Mouse (Mus musculus) kidney, adult 9 months (tissue): ENCODE measurements around the gene Hcls1.
A peak's percentile ranks its signal among the peaks of the same experiment; 100 is the strongest.

Experiments used
- DNase-seq: peaks from one replicate; pipeline ENCODE4 v3.0.0; 2022

The Hcls1 gene

GRCm38 (mm10) chr16:36934841-36935620, at the start of gene Hcls1:
Hcls1 (plus strand) TSS chr16:36934983.
- DNase-seq: peak; percentile 33

GRCm38 (mm10) chr16:36885912-36886311, 48.9 kb upstream of the Hcls1 start:
- DNase-seq: no peak

DNA sequence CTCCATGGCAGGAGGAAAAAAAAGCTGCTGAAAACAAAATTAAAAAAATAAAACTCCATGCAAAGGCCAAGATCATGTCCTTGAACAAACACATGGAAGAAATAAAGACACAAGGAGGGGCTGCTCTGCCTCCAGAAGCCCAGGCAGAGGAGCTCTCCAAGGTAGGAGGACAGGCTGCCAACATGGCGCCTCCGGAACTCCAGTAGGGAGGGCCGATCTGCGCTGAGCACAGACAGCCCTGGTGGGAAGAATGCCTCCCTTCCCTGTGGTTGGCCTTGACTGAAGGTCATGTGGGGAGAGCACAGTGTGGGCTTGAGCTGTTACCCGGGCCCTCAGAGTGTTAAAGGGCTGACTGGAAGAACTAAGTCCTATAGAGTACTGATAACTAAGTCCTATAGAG, 47.2 kb upstream of the Hcls1 start:
- DNase-seq: no peak

DNA sequence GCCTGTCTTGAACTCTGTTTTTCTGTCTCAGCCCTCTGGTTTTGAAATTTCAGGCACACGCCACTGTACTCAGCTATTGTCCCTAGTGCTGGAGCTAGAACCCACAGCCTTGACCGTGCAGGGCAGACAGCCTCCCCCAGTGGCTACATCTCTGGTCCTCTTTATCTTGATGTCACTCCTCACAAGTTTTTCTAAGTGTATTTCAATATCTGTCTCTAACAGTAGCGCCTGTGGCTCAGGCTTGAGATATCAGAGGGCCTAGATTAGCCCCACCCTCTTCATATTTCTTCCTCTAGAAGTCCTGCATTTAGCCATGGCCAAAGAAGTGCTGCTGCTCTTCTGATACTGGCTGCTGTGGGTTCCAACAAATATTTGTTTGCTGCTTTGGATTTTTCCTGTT, 44.2 kb upstream of the Hcls1 start:
- no peak for DNase-seq

DNA sequence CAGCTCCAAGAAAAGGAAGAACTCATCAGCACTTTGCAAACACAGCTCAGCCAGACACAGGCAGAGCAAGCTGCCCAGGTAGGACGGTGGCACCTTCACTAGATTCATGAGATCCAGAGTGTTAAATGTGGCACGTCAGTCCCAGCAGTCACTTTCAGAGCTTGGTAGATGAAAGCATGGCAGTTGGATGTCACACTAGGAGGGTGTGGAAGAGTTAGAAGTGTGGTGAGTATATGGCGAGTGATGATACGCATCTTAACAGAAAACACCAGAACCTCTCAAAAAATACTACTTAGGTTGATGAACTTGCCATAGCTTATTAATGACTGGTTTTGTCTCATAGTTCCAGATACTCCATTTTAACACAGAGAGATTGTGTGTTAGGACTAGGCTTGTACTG, 43.4 kb upstream of the Hcls1 start:
- DNase-seq: no peak

DNA sequence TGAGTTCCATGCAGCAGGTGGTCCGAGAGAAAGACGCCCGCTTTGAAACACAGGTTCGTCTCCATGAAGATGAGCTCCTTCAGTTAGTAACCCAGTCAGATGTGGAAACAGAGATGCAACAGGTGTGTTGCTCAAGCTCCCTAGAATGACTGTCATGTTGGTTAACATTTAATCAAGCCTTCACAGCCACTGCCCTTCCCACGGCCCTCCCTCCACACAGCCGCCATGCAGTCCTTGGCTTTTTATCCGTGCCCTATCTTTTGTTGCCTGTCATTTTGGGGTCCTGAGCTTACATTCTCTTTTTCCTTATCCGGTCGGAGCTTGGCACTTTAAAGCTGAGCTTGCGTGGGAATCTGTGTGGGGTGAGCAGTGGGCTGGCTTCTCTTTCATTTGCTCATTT, 41.5 kb upstream of the Hcls1 start:
- DNase-seq: no peak

DNA sequence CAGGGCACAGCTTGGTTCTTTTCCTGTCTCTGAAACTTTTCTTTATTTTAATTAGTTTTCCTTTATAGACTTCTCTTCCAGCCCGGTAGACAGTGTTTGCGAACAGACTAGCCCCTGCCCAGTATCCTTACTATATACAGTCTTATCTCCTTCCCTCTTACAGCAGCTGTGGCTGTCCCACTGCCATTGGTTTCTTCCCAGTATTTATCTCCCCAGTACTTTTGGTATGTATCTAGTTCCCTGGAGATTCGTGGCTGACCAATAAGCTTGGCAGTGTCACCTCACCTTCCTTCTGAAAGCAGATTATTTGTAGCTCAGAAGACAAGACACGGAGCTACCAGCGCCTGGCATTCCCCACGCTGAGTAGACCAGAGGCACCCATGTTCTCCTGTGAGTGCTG, 38.1 kb upstream of the Hcls1 start:
- DNase-seq: no peak

DNA sequence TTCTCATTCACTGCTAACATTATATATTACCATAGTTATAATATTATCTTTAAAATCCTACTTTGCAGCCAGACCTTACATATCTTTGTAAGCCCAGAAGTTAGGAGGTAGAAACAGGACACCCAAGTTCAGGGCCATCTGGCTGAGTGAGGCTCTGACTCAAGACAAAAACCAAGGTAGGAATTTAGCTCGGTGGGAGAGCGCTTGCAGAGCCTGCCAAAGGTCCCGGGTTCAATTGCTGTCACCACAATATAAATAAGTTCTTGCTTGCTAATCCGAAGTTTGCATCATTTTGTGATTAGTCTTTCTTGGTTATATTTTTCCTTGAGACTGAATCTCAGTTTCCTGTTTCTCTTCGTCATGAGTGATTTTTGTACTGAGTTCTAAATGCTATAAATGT, 31.6 kb upstream of the Hcls1 start:
- DNase-seq: no peak

DNA sequence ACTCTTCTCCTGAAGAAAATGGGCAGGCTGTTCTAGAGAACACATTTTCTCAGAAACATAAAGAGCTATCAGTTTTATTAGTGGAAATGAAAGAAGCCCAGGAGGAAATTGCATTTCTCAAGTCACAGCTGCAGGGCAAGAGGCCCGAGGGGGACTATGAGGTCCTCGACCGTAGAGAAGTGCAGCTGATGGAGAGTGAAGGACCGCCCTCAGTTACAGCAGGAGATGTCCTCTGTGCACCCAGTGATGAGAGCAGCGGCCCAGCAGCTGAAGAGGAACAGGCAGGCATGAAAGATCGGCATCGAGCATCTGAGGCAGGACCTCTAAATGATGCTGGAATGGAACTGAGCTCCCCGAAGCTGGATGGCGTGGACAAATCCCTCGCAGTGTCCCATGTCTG, 22.9 kb upstream of the Hcls1 start:
- no peak for DNase-seq

GRCm38 (mm10) chr16:36912311-36912710, 22.5 kb upstream of the Hcls1 start:
- DNase-seq: no peak

- DNase-seq: peak; percentile 83
These were observed 20.6 kb upstream of the Hcls1 start for GRCm38 (mm10) chr16:36914195-36914594.

- no peak for DNase-seq
These were observed 16.3 kb upstream of the Hcls1 start for GRCm38 (mm10) chr16:36918505-36918904.

DNA sequence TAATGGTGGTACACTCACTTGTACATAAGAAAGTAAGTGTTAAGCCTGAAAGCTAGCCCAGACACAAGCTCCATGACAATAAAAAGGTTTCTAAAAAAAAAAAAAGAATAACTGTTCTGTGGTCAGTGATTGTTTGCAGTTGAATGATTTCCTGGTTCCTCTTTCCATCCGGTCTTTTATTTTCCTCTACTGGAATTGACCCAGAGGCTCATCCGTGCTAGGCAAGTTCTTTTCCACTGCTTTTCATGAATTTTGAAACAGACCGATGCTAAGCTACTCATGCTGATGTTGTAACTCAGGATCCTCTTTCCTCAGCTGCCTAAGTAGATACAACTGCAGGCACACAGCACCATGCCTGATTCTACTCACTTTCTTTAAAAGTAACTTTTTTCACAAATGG, 14.4 kb upstream of the Hcls1 start:
- DNase-seq: no peak

- no peak for DNase-seq
These were observed 13.6 kb upstream of the Hcls1 start for GRCm38 (mm10) chr16:36921067-36921613.

DNA sequence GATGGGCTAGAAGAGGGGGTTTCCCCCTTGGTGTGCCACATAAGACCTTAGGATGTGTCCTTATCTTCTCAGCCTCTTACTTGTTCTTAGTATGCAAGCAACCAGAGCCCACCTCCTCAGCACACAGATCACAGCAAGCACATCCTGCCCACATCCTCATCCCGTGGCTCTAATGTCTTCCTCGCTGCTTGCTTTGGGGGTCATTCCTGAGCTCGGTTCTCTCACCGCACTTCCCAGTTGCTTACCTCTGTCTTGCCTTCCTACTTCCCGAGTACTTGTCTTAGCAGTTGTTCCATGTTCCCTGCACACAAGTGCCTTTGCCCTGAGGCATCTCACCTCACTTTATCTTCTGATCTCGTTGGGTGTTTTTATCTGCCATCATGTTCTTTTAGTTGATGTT, 12.8 kb upstream of the Hcls1 start:
- DNase-seq: no peak

GRCm38 (mm10) chr16:36924312-36924711, 10.5 kb upstream of the Hcls1 start:
- no peak for DNase-seq

- no peak for DNase-seq
These were observed 9.4 kb upstream of the Hcls1 start for GRCm38 (mm10) chr16:36925351-36925750.

DNA sequence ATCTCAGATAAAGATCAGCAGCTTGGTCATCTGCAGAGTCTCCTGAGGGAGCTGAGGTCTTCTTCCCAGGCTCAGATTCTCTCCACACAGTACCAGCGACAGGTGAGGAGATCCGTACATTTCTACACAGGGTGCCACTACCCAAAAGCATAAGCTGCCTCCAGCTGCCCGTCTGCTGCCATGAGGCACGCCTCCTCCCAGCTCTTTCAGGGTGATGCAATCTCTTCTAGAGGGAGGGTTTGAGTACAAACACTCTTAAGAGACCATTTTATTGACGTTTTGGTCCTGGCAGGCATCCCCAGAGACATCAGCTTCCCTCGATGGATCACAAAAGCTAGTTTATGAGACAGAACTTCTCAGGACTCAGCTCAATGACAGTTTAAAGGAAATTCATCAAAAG, 9.0 kb upstream of the Hcls1 start:
- no peak for DNase-seq

DNA sequence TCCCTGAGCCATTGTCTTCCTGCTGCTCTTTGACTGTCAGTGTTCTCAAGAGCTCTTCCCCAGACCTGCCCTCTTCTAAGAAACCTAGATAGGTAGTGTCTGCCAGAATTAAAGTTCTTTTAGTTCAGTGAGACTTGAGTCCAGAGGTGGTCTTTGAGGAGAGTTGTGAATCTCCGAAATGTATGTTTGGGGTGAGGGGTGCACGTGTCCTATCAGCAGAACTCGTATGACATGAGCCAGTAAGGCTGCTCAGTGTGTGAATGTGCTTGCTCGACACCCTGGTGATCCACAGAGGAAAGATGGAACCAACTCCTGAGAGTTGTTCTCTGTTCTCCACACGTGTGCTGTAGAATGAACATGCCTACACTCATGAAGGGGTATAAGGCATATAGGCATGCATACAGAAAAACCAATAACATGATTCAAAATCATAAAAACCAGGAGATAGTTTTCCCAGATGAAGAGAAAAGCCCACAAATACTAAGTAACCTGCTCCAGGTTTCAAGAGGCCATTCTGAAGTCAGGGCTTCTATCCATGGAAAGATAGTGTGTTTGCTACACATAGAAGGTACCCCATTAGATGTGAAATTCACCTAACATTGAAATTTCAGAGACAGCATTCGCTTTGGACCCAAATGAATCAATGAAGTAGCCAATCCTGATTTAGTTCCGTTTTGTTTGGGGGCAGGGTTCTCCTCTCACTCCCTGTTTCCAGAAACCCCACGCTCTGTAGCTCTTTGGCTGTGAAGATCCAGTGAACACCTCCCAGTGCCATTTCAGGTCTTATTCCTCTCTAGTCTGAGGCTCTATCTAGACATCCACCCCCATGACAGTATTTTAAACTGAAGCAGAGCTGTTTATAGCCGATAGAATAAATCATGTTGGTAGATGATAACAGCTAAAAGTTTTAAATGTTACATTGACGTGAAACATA, 8.0 kb upstream of the Hcls1 start:
- DNase-seq: no peak

- no peak for DNase-seq
These were observed 7.2 kb upstream of the Hcls1 start for GRCm38 (mm10) chr16:36927495-36928105.

- no peak for DNase-seq
These were observed 6.7 kb upstream of the Hcls1 start for GRCm38 (mm10) chr16:36928106-36928500.

GRCm38 (mm10) chr16:36929216-36929615, 5.6 kb upstream of the Hcls1 start:
- DNase-seq: no peak
